In genomic region chr2:84119839-84120238, GRCm38 (mm10) we compare ENCODE assay signal across 27 mouse cellular contexts.
"Had no signal": no experiment of that assay in that cellular context is flagged by ENCODE, and none has a peak within 500 bp of the region (broad histone marks: within the 10 kb centered on the region; RNA-seq: fewer than 3 reads in every experiment).

No protein-coding gene starts in this region.

- H3K36me3 ChIP-seq: heart, embryonic 10.5 days; heart, embryonic 12.5 days; hindbrain, embryonic 10.5 days; hindbrain, embryonic 12.5 days; kidney, embryonic 15.5 days; limb, embryonic 13.5 days; limb, embryonic 15.5 days; liver, embryonic 12.5 days had no signal

- ATAC-seq: hindbrain, embryonic 16.5 days; intestine, embryonic 16.5 days; liver, embryonic 12.5 days had no signal

- DNase-seq: gastrocnemius, adult 2 months; gastrocnemius, postnatal 10 days; gastrocnemius, postnatal 25 days; heart, adult 18-20 months; heart, postnatal 10 days; heart, postnatal 4 days; kidney, adult 11 months; kidney, adult 2 months; kidney, adult 9 months; kidney, postnatal 14 days; kidney, postnatal 36 days; layer of hippocampus, adult 9-11 months; layer of hippocampus, postnatal 36 days; left cerebral cortex, postnatal 4 days had no signal

- H3K4me3 ChIP-seq: gastrocnemius, adult 2 months; heart, embryonic 10.5 days; heart, embryonic 12.5 days; hindbrain, embryonic 10.5 days; hindbrain, embryonic 12.5 days; kidney, embryonic 15.5 days; limb, embryonic 13.5 days; limb, embryonic 15.5 days; liver, embryonic 12.5 days had no signal

- H3K9ac ChIP-seq: heart, embryonic 12.5 days; hindbrain, embryonic 12.5 days; hindbrain, embryonic 14.5 days; kidney, embryonic 15.5 days; limb, embryonic 13.5 days; limb, embryonic 15.5 days; liver, embryonic 12.5 days; liver, embryonic 14.5 days had no signal

- H3K9me3 ChIP-seq: heart, embryonic 10.5 days; heart, embryonic 12.5 days; hindbrain, embryonic 10.5 days; hindbrain, embryonic 12.5 days; kidney, embryonic 15.5 days; limb, embryonic 13.5 days; limb, embryonic 15.5 days; liver, embryonic 12.5 days had no signal

- H3K27me3 ChIP-seq: heart, embryonic 12.5 days; hindbrain, embryonic 12.5 days; kidney, embryonic 15.5 days; limb, embryonic 13.5 days; limb, embryonic 15.5 days; liver, embryonic 12.5 days had no signal

- H3K27ac ChIP-seq: gastrocnemius, adult 2 months; heart, embryonic 10.5 days; hindbrain, embryonic 10.5 days; hindbrain, embryonic 12.5 days; hindbrain, embryonic 14.5 days; kidney, embryonic 15.5 days; kidney, postnatal 0 days; limb, embryonic 13.5 days; limb, embryonic 15.5 days; liver, embryonic 12.5 days; liver, embryonic 14.5 days had no signal

- H3K4me2 ChIP-seq: heart, embryonic 12.5 days; hindbrain, embryonic 12.5 days; hindbrain, embryonic 14.5 days; kidney, embryonic 15.5 days; limb, embryonic 13.5 days; limb, embryonic 15.5 days; liver, embryonic 12.5 days had no signal

- H3K4me1 ChIP-seq: heart, embryonic 10.5 days; heart, embryonic 12.5 days; hindbrain, embryonic 10.5 days; hindbrain, embryonic 12.5 days; kidney, embryonic 15.5 days; limb, embryonic 13.5 days; limb, embryonic 15.5 days; liver, embryonic 12.5 days had no signal
